Comparison of ENCODE assay signal across 9 mouse cellular contexts in the genomic region with DNA sequence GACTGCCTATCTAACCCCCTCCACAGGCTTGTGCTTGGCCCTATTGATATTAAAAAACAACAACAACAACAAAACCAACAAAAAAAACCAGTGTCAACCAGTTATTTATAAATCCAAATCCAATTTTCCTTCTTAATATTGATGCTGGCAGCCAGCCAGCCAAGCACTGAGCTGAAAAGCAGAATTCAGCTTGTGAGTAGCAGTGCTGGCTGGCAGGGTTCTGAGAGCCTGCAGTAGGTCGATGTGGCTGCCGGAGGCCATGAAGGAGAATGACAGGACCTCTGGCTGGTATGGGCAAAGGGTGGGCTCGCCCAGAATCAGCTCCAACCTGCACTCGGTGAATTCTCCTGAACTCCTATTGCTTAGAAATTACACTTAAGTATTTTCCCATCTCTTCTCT.
DNase-seq lines count a peak whose midpoint lies in the region.
"Had no signal": no experiment of that assay in that cellular context is flagged by ENCODE, and none has a peak within 500 bp of the region (broad histone marks: within the 10 kb centered on the region; RNA-seq: fewer than 3 reads in every experiment).

No protein-coding gene starts in this region.

- peak; percentile 54 for DNase-seq in kidney, postnatal 10 days
- no peak for DNase-seq in kidney, adult 9 months
- peak; percentile 44 for DNase-seq in right cerebral cortex, postnatal 4 days
- no peak for DNase-seq in right cerebral cortex, postnatal 25 days
- DNase-seq in cerebellum, postnatal 14 days, result peak; percentile 59 to 60
- DNase-seq in spleen, postnatal 14 days (ENCODE audit: low spot score in 2 of 2), result no peak
- no peak for DNase-seq in layer of hippocampus, adult 11-12 months (ENCODE audit: low spot score)
- DNase-seq: liver, embryonic 13.5 days; right cerebral cortex, adult 18-20 months had no signal

Comparison
In these comparisons a context has a peak if more than half of its experiments do, and no peak if none do; other contexts are left out.
1. DNase-seq: peak in kidney, postnatal 10 days (single experiment), right cerebral cortex, postnatal 4 days (single experiment) and cerebellum, postnatal 14 days (2 of 2); none in kidney, adult 9 months (single experiment), right cerebral cortex, postnatal 25 days (single experiment), spleen, postnatal 14 days (0 of 2) and layer of hippocampus, adult 11-12 months (single experiment).